Mouse (Mus musculus) myocyte (in vitro differentiated cells): Measurements from ENCODE around the gene Clasrp. TPM values are rescaled to one million over a fixed set of nuclear protein-coding genes. Genes with fewer than 3 reads are reported as not detected.
A peak's percentile ranks its signal among the peaks of the same experiment; 100 is the strongest.

Source experiments
- H3K27me3 ChIP-seq: one replicate; pipeline ENCODE4 v1.6.1; 2011; ENCODE audit not compliant: control insufficient read depth, insufficient read depth, insufficient read length
- H3K36me3 ChIP-seq: one replicate; pipeline ENCODE4 v1.6.1; 2011; ENCODE audit not compliant: control insufficient read depth, insufficient read depth
- H3K4me2 ChIP-seq: one replicate; pipeline ENCODE4 v1.6.1; 2011; ENCODE audit warnings: low read depth, control low read depth
- H3K4me3 ChIP-seq: one replicate; pipeline ENCODE4 v1.5.1; 2011; ENCODE audit warnings: mild to moderate bottlenecking, control low read depth, moderate library complexity
- H3K79me2 ChIP-seq: one replicate; pipeline ENCODE4 v1.6.1; 2011; ENCODE audit not compliant: control insufficient read depth, insufficient read depth
- H3ac ChIP-seq: one replicate; pipeline ENCODE4 v1.6.1; 2011; ENCODE audit not compliant: control insufficient read depth, insufficient read length
- CEBPB ChIP-seq: IDR thresholded peaks from 2 replicates; pipeline ENCODE4 v1.6.1; 2011; ENCODE audit warnings: mild to moderate bottlenecking, moderate library complexity; ENCODE audit not compliant: poor library complexity, insufficient read depth, severe bottlenecking
- E2F4 ChIP-seq: IDR thresholded peaks from one replicate; pipeline ENCODE4 v1.6.1; 2011; ENCODE audit warnings: mild to moderate bottlenecking, control low read depth, moderate library complexity; ENCODE audit not compliant: insufficient read depth
- MAX ChIP-seq: IDR thresholded peaks from one replicate; pipeline ENCODE4 v1.6.1; 2011; ENCODE audit warnings: low read depth, mild to moderate bottlenecking, control low read depth
- MYOD1 ChIP-seq, 3 experiments: IDR thresholded peaks; one replicate each; pipeline ENCODE4 v1.6.1; 2011; ENCODE audit warnings: control low read depth in 2 of 3, low read depth in 2 of 3, mild to moderate bottlenecking in 2 of 3, moderate library complexity in 1 of 3; ENCODE audit not compliant: insufficient read length in 2 of 3, control insufficient read depth in 1 of 3
- MYOG ChIP-seq, 3 experiments: IDR thresholded peaks; one replicate each; pipeline ENCODE4 v1.6.1; 2011; ENCODE audit warnings: control low read depth in 2 of 3, low read depth in 2 of 3, mild to moderate bottlenecking in 2 of 3; ENCODE audit not compliant: insufficient read length in 2 of 3, control insufficient read depth in 1 of 3, insufficient read depth in 1 of 3
- POLR2A ChIP-seq: IDR thresholded peaks from one replicate; pipeline ENCODE4 v1.6.1; 2011; ENCODE audit warnings: low read depth, mild to moderate bottlenecking, control low read depth, moderate library complexity; ENCODE audit not compliant: insufficient read length
- POLR2AphosphoS2 ChIP-seq: IDR thresholded peaks from one replicate; pipeline ENCODE4 v1.6.1; 2011; ENCODE audit warnings: low read depth, control low read depth; ENCODE audit not compliant: insufficient read length
- REST ChIP-seq: IDR thresholded peaks from one replicate; pipeline ENCODE4 v1.6.1; 2011; ENCODE audit warnings: mild to moderate bottlenecking, control low read depth, moderate library complexity; ENCODE audit not compliant: insufficient read depth, insufficient read length
- SRF ChIP-seq: IDR thresholded peaks from one replicate; pipeline ENCODE4 v1.6.1; 2011; ENCODE audit warnings: low read depth; ENCODE audit not compliant: control insufficient read depth, insufficient read length
- TCF12 ChIP-seq: IDR thresholded peaks from one replicate; pipeline ENCODE4 v1.6.1; 2011; ENCODE audit warnings: mild to moderate bottlenecking, control low read depth; ENCODE audit not compliant: poor library complexity, insufficient read depth, severe bottlenecking
- TCF3 ChIP-seq: IDR thresholded peaks from one replicate; pipeline ENCODE4 v1.6.1; 2011; ENCODE audit warnings: low read depth, control low read depth; ENCODE audit not compliant: insufficient read length
- USF1 ChIP-seq: IDR thresholded peaks from one replicate; pipeline ENCODE4 v1.6.1; 2011; ENCODE audit warnings: low read depth, mild to moderate bottlenecking, control low read depth, moderate library complexity
- polyA plus RNA-seq: library from polyadenylated mRNA; unstranded; fragments of >200 nt; fragmentation: generic; extraction: Trizol; gene quantifications from one replicate; pipeline ENCODE4 v1.2.1, GENCODE M21; 2012; ENCODE audit warnings: missing spikeins

Clasrp gene
- polyA plus RNA-seq, 1 experiment = 14.8 TPM

DNA sequence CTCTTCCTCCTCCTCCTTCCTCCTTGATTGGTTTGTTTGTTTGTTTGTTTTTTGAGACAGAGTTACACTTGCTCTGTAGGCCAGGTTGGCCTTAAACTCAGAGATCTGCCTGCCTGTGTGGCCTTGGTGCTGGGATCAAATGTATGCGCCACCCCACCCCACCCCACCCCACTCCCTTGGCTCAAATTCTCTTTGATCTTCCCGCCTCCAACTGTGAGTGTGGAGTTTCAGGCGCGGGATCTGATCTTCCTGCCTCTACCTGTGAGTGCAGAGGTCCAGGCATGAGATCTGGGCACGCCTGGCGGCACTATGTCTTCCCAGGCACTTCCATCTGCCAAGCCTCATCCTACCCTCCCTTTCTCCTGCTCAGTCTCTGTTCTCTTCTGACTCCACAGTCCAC lies 18.0 kb upstream of the Clasrp start:
- no peaks in the 10 kb centered on the region for H3K79me2 ChIP-seq
- H3ac ChIP-seq = no peak overlapping the region
- H3K27me3 ChIP-seq = no peaks in the 10 kb centered on the region
- no peak overlapping the region for H3K4me2 ChIP-seq
- H3K4me3 ChIP-seq = no peak overlapping the region
- H3K36me3 ChIP-seq = peaks cover 4% of the 10 kb centered on the region
- TF ChIP-seq SRF (no peak), MYOG (IDR thresholded peaks at IDR 0.05; ENCODE audit: control insufficient read depth in 1 of 3, insufficient read depth in 1 of 3, insufficient read length in 2 of 3, low read depth in 2 of 3) (no peak), REST (no peak), MYOD1 (IDR thresholded peaks at IDR 0.05; ENCODE audit: control insufficient read depth in 1 of 3, insufficient read length in 2 of 3, low read depth in 2 of 3) (no peak), TCF3 (no peak), POLR2A (no peak), USF1 (no peak), TCF12 (no peak), CEBPB (no peak), E2F4 (no peak), MAX (no peak)

DNA sequence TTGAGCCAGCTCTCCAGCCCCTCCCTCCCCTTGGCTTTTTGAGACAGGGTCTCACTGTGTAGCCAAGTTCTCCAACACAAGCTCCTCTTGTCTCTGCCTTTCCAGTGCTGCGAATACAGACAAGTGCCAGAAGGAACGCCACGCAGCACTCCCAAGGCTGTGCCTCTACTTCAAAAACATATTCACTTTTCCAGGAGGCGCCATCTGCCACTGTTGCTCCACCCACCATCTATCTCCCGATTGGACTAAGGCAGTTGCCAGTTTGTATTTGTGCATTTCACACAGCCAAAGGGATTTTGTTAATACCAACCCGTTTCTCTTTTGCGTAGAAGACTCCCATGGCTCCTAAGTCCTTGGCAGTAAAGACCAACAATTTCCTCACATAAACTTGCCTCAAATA lies 16.5 kb upstream of the Clasrp start:
- Histone ChIP-seq H3K79me2 (no peaks in the 10 kb centered on the region), H3K27me3 (no peaks in the 10 kb centered on the region)
- no peak for TF ChIP-seq MYOG (IDR thresholded peaks at IDR 0.05; ENCODE audit: control insufficient read depth in 1 of 3, insufficient read depth in 1 of 3, insufficient read length in 2 of 3, low read depth in 2 of 3)
- no peak for TF ChIP-seq E2F4
- TF ChIP-seq POLR2A = no peak
- TF ChIP-seq SRF = no peak
- TF ChIP-seq TCF12 = no peak
- TF ChIP-seq CEBPB = no peak
- TF ChIP-seq MAX = no peak
- no peak for TF ChIP-seq POLR2AphosphoS2
- TF ChIP-seq MYOD1 (IDR thresholded peaks at IDR 0.05; ENCODE audit: control insufficient read depth in 1 of 3, insufficient read length in 2 of 3, low read depth in 2 of 3) = no peak
- TF ChIP-seq TCF3 = no peak
- TF ChIP-seq REST = no peak

DNA sequence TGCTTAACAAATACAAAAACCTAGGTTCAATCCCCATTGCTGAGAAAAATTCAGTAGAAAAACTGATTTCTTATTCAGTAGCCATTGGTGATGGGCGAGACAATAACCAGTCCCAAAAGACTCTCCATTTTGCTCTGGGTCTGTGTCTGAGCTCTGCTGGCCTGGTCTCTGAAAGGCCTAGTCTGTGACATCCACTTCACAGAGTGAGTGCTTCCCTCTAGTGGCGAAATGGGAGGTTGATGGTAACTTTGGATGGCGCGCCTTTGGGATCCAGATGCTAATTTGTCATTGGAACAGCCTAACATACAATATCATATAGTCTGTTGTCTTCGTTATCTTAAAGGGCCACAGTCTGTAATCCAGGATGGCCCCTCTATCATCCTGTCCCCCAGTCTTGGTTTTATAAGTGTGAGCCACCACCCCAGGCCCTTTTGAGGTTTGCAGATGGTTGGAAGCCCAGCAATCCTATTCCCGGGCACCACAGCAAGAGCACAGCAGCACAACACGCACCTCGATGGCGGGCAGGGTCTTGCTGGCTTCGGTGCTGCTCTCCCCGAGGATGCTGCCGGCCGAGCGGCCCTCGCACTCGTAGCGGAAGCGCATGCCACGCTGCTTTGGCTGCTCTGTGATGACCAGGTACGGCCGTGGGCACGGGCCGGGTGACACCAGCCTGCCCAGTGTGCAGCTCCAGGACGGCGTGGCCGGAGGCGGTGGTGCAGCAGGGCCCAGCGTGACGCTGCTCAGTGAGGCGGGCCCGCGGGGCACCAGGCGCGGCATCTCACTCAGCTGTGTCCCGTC lies 14.9 kb upstream of the Clasrp start:
- H3K27me3 ChIP-seq = no peaks in the 10 kb centered on the region
- H3K4me3 ChIP-seq = no peak overlapping the region
- no peak for TF ChIP-seq TCF3
- no peak for TF ChIP-seq CEBPB
- TF ChIP-seq POLR2AphosphoS2 = peak; percentile 67
- no peak for TF ChIP-seq E2F4
- peaks cover 4% of the 10 kb centered on the region for H3K36me3 ChIP-seq
- H3K4me2 ChIP-seq = no peak overlapping the region
- no peak overlapping the region for H3ac ChIP-seq
- H3K79me2 ChIP-seq = no peaks in the 10 kb centered on the region

More for the DNA sequence above, 16.5 kb upstream of the Clasrp start:
- no peak overlapping the region for H3K4me3 ChIP-seq
- no peak overlapping the region for H3ac ChIP-seq
- peaks cover 4% of the 10 kb centered on the region for H3K36me3 ChIP-seq
- no peak overlapping the region for H3K4me2 ChIP-seq

DNA sequence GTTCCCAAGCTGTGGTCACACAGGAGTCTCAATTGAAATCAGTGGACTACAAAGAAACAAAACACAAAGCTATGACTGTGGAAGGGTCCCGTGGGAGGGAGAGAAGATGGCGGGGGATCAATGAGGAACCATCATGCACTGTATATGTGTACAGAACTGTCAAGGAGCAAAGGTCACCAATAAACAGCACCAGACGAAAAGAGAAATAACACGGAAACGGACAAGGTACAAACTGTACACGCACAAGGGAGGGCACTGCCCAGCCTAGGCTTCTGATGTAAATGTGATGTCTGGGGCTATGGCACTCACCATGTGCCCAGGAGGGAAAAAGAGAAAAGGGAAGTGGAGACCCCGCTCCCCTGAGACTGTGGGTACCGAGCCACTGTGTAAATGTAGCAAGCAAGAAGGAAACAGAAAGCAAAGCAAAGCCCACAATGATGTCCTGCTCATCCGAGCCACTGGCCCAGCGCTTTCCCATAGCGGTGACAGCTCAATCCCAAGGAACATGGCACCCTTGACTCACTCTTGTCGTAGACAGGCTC lies 10.8 kb upstream of the Clasrp start:
- Histone ChIP-seq H3K79me2 (no peaks in the 10 kb centered on the region), H3K4me3 (no peak overlapping the region), H3ac (no peak overlapping the region), H3K36me3 (peaks cover 13% of the 10 kb centered on the region), H3K27me3 (no peaks in the 10 kb centered on the region), H3K4me2 (no peak overlapping the region)
- TF ChIP-seq POLR2A (no peak), TCF3 (no peak), USF1 (no peak), POLR2AphosphoS2 (no peak), CEBPB (no peak), MYOG (IDR thresholded peaks at IDR 0.05; ENCODE audit: control insufficient read depth in 1 of 3, insufficient read depth in 1 of 3, insufficient read length in 2 of 3, low read depth in 2 of 3) (no peak), E2F4 (no peak), REST (no peak), MYOD1 (IDR thresholded peaks at IDR 0.05; ENCODE audit: control insufficient read depth in 1 of 3, insufficient read length in 2 of 3, low read depth in 2 of 3) (no peak), TCF12 (no peak), MAX (no peak), SRF (no peak)

DNA sequence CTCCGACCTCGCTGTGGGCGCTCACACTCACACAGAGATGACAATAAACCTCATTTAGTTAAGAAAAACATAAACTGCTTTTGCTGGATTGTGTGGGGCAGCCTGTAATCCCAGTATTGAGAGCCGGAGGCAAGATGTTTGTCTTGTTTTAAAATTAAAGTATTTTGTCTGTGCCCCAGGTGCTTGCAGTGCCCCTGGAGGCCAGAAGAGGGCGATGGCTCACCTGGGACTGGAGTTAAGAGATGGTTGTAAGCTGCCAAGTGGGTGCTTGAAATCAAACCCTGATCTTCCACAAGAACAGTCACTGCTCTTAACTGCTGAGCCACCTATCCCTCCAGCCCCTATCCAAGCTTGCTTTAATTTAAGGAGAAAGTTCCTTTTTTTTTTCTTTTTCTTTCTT lies 6.7 kb upstream of the Clasrp start:
- Histone ChIP-seq H3K27me3 (no peaks in the 10 kb centered on the region), H3K79me2 (no peaks in the 10 kb centered on the region), H3K36me3 (peaks cover 10% of the 10 kb centered on the region), H3K4me2 (no peak overlapping the region), H3ac (no peak overlapping the region), H3K4me3 (no peak overlapping the region)
- TF ChIP-seq POLR2AphosphoS2 (no peak), TCF3 (no peak), USF1 (no peak), MAX (no peak), POLR2A (no peak), E2F4 (no peak), TCF12 (no peak), REST (no peak), CEBPB (no peak), SRF (no peak), MYOG (IDR thresholded peaks at IDR 0.05; ENCODE audit: control insufficient read depth in 1 of 3, insufficient read depth in 1 of 3, insufficient read length in 2 of 3, low read depth in 2 of 3) (no peak), MYOD1 (IDR thresholded peaks at IDR 0.05; ENCODE audit: control insufficient read depth in 1 of 3, insufficient read length in 2 of 3, low read depth in 2 of 3) (no peak)
